Mouse (Mus musculus): ENCODE data around the gene Mgmt.

The Mgmt gene

DNA sequence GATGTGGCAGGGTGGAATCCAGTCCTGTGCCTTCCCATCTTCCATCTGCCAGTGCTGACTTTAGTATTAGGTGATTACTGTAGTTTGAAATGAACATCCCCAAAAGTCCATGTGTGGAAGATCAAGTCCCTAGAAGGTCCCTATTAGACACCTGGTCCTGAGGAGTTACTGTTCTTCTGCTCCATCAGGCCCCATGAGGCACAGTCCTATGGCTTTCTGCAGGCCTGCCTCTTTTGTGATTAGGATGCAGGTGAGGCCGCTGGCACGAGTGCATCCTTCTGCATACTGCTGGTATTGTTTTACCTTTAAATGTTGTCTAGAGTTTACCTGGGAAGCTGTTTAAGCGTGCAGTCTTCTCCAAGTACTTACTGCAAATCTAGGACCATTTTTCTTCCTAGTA, 21.6 kb downstream of the Mgmt start:
- DNase-seq, result no peak

DNA sequence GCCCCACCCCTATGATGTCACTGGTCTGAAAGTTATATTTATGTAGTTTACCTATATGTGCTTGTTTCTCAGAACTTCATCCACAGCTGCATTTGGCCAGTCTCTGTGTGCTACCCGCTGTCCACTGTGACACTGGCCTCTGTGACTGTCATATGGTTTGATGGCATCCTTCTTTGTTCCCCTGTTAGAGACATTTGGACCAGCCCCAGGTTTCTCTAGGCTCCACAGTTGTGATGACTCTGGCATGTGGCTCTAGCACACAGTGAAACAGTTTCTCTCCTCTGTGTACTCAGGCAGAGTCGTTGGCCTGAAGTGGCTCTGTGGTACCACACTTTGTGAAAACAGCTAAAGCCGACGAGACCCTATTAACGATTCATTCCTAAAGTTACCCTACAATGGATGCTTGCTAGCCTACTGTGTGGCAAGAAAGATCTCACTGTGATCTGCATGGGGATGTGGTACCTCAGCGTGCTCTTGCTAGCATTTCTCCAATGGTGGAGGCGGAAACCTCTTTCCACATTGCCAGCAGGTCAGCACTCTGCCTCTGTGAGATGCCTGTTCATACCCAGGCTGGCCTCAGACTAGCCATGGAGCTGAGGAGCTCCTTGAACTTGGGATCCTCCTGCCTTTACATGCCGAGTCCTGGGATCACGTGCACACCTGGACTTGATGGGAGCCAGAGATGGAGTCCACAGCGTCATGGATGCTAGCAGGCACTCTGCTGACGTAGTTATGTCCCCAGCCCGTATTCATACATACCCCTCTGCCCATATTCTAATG, 26.8 kb downstream of the Mgmt start:
- no peak for DNase-seq

DNA sequence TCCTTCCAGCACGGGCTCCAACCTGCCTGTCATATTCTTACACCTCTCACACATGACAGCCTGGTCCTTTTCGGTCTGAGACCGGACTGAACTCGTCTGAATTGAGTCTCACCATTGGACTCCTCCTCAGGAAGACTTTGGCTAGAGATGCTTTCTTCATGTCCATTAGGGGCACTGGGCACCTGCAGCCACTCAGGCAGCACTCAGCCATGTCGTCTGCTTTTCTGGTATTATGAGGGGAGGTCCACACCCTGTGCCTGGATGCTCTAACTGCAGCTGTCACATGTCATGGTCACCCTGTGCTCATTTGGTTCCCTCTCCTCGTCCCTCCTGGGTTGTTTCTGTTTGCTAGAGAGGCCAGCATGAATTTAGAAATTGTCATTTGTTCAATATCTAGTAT, 27.8 kb downstream of the Mgmt start:
- no peak for DNase-seq

DNA sequence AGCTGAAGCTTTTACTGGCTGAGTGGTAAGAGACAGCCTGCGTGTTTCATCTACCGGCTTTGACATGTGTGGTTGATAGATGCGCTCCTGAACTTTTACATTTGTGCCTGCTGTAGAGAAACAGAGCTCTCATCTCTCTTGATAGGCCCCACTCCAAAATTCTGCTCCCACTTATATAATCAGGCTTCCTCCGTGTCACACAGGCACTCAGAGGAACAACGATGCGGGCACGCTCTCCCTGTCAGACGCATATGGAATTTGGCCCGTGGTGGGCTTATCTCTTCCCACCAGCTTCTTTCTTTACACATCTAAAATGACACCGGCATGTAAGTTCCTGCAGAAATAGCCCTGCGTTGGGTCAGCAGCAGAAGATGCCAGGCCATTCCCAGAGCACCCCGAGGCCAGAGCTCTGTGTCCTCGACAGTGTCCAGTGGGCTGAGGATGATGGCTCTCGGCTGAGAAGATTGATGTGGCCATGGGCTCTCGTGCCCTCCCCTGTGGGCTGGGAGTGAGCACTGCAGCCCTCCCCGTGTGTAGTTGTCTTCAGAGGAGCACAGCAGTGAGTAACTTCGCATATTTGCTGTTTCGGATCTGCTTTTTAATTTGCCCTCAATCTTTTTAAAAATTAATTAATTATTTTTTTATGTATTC, 30.3 kb downstream of the Mgmt start:
- DNase-seq, result no peak

DNA sequence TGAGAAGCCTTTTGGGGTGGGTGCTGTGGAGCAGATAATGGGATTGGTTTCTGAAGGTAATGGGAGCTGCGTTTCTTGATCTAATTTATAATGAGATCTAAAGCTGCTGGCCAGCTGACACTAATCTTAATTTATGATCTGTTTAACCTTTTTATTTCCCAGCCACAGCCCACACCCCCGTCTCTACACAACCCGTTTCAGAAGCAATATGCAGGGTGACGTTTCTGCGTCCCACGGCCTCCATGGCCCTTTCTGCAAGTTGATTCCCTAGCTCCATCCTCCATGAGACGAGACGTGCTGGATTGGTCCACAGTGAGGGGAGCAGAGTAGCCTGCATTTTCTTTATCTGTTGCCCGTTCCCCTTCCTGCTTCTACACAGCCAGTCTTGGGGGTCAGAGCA, 31.8 kb downstream of the Mgmt start:
- DNase-seq, result no peak

DNA sequence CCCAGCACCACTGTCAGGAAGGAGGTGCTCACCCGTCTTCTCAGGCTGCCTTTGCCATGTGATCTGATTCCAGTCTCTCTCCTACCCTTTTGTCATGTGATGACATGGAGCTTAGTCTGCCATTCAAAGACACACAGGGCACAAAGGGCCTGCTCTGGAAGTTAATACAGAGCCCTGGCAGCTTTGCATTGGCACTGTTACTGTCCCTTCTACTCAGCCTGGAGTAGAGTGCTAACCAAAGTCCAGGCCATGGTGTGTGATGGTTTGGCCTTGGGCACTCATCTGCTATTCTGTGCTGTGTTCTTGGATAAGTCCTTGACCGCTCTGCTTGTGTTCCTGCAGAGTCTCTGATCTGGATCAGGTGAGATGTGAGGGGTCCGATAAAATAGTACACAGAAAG, 36.0 kb downstream of the Mgmt start:
- no peak for DNase-seq

DNA sequence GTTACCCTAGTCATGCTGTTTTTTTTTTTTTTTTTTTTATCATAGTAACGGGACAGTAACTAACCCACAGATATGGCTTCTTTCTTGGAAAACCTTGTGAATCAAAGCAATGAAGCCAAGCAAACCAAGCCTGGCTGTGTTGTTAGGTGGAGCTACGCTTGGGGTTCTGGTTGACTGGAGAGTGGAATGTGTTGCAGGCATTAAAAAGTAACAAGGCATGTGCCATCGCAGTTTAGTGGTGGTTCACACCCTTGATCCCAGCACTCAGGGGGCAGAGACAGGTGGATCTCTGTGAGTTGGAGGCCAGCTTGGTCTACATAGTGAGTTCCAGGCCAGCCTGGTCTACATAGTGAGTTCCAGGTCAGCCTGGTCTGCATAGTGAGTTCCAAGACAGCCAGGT, 39.0 kb downstream of the Mgmt start:
- DNase-seq, result no peak

DNA sequence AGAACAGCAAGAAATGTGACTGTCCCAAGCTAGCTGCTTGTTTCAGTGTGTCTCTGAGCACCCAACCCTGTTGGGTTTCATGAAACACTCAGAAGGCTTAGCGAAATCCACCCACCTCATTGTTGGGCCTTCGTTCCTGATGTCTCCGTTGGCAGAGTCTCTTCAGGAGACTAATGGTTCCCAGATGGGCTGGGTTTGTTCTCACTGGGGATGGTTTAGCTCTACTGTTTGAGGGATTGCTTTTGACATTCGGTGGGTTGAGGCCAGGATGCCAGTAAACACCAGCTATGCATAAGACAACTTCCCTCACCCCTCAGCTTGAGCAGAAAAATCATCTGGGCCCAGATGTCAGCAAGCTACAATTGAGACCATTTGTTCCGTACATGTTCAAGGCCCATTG, 39.9 kb downstream of the Mgmt start:
- DNase-seq, result no peak

DNA sequence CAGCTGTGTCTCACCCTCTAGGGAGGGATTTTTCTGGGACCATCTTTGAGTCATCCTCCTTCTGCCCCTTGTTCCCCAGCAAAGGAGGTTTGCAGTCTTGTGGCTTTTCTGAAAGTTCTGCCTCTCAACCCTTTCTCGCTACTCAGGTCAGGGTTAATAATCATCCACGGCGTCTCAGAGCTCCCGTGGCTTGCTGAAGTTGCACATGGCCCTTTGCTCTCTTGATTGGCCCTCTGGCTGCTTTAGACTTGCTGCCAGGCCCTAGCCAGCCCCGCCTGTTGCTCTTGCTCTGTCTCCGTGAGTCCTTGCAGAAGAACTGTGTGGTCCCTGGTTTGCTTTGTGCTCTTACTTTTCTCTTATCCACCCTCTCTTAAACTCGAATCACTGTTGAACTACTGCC, 40.4 kb downstream of the Mgmt start:
- no peak for DNase-seq

DNA sequence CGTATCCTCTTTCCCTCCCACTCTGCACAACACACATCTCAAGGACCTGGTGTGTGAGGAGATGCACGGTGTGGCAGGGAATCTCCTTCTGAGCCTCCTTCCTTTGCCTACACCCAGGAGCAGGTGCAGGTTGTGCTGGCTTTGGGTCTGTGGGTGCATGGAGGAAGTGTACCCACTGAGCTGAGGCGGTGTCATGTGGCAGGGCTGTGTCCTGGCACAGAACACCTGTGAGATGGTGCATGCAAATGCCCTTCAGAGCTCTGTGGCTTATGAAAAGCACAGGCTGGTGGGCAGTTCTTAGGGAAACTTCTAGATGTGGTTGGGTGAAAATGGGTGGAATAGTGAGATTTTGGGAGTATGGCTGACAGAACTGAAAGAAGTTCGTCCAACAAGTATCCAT, 44.0 kb downstream of the Mgmt start:
- DNase-seq, result no peak

DNA sequence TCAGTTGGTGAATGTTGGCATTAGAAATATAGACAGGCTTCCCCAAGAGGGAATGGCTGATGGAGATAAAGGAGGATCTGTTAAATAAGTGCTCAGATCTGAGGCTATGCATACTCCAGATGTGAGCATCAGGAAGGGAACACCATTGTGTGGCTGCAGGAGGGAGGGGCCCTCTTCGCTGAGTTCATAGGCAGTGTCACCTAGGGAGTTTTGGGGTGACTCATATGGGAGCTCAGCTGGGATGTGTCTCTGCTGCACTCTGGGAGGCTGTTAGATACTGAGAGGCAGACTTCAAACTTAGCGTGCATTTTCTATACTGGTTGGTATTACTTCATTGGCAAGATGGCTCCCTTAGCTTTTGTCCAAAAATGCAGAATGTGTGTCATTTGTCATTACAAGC, 48.0 kb downstream of the Mgmt start:
- DNase-seq, result no peak

DNA sequence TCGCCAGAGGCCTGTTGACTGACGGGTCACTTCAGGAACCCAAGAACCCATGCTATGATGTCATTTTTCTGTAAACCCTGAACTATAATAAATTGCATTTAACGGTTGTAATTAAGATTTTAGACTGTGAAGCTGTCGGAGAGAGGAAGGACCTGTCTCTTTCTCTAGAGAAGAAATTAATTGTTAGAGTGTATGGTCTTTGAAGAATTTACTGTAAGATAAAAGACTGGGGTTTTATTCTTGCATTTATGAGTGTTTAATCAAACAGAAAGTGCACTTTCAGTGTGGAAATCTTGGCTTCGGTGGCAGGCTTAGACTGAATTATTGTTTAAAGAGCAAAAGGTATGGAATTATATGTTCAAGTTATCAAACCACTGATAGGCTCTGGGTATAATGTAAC, 49.5 kb downstream of the Mgmt start:
- no peak for DNase-seq

DNA sequence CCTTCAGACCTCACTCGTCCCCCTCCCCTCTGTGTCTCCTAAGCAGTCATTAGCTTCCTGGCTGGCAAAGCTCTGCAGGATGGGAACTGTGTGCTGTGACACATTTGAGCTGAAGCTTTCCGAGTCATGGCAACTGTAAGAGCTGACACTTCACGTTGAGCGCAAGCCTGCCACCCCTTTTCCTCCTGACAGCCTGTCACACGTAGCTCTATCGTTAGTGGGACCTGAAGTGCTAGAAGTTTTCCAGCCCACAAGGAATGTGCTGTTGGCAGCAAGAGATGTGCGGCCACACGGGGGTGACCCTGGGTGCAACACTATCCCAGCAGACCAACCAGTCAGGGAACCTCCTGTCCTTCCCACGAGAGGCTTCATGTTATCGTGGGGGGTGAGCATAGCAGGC, 51.3 kb downstream of the Mgmt start:
- peak in 1 of 2 experiments; percentile 28 for DNase-seq

DNA sequence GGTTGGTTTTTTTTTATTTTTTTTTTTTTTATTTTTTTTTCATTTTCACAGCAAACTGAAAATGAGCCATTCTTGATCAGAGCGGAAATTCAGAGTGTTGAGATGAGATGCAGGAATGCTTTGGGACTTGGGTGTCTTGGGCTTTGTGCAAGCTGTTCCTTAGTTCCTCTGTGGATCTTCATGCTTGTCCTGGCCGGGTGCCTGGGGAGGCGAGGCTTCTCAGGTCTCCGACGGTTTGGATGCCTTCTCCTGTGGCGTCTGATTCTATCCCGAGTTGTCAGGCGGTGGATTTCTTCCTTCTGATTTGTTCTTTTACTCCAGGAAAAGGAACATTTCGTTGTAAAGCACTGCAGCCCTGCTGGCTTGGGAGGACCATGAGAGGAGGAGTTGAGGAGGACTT, 51.7 kb downstream of the Mgmt start:
- peak in 1 of 2 experiments; percentile 33 for DNase-seq

DNA sequence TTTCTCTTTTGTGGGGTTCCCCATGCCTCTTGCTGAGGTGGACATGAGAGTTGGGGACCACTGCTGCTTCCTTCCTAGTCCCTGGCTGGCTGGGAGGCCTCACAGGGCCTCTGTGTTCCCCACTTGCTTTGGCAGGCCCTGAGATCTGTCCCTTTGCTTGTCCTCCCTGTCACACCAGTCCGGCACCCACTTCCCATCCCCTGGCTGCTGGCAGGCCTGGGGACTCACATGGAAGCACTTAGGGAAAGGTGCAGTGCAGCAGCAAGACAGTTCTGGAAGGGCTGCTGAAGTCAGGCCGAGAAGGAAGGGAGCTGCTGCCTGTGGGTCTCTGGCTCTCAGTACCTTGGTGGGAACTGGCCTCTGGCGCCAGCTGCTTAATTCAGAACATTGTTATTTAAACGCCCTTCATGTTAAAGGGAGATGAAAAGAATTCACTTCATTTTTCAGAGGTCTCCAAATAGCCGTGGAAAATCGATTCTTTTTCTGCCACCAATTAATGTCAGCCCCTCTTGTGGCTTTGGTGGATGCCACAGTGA, 53.9 kb downstream of the Mgmt start:
- DNase-seq, result no peak

DNA sequence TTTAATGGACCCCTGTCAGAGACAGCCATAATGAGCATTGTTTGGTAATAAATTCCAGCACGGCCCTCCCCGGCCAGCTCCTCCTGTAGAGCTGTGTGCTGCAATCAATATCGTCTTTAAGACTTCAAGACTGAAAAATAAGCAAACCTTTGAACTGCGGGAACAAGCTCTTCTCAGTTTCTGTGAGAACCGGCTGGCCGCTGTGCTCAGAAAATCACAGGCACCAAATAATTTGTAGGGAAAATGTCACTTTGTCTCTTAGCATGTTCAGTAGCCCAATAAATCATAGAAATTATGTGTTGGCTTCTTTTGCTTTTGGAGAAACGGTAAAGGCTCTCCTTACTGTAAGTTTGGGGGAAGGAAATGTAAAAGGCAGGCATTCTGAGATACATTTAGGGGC, 58.2 kb downstream of the Mgmt start:
- DNase-seq, result no peak

DNA sequence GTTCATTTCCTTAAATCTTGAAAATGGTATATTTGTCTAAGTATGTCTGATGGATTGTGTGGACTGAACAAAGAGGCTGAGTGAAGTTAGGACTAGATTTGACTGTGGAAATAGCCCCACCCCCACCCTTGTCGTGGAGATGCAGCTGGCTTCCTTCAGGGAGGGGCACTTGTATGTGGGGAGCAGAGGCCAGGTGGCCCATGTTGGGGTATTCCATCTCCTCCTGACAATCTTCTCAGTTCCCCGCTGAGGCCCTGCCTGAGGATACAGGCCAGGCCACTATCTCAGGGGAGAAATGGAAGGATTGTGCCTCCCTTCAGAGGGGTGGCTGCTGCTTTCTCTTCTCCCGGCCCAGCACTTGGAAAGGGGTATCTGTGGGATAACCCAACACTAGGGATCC, 58.8 kb downstream of the Mgmt start:
- DNase-seq, result no peak

DNA sequence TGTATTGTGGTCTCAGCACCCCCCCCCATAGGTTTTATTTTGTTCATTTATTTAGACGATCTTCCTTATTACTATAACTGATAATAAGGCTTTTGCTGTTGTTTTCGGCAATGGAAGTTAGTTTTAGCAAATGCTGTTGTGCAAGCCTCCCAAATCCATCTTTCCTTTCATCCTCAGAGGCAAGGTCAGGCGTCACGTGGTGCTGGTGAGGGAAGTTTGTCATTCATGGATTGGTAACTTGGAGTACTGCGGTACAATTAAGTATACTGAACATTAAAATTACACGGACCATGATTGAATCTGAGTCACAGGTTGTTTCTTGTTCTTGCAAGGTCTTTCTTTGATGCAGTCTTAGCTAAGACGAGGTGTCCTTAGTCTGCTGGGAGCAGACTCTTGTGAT, 77.9 kb downstream of the Mgmt start:
- no peak for DNase-seq

DNA sequence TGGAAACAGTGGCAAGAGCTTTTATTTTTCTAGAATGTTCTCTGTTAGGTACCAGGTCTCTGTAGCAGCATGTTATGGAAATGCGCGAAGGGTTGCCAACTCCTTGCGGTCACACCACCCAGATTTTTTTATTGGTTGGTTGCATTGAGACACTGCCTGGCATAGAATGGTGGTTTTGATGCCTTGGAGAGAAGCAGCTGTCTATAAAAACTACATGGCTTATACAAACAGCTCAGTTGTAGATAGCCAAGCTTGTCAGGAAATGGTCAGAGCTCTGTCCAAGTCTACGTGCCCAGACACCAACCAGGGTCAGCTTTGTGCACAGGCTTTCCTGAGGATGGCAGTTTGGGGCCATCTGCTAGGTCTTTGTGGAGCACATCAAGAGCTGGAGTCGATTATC, 80.6 kb downstream of the Mgmt start:
- DNase-seq, result no peak

DNA sequence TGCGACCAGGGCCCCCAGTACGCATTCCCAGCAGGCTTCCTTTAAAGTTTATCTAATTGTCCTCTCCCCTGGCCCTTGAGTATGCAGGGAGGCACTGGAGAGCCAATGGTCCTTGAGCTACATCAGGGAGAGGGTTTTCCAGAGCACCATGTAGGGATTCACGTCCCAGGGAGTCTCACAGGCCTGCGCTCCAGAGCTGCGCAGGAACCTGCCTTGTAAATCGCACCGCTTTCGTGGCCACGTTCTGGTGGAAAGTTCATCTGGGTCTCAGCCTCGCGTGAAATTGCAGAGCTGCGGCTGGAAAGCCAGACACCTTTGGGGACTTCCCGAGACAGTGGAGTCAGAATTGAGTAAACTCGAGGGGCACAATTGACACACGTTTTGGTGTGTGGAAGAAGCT, 103.0 kb downstream of the Mgmt start:
- DNase-seq, result no peak

DNA sequence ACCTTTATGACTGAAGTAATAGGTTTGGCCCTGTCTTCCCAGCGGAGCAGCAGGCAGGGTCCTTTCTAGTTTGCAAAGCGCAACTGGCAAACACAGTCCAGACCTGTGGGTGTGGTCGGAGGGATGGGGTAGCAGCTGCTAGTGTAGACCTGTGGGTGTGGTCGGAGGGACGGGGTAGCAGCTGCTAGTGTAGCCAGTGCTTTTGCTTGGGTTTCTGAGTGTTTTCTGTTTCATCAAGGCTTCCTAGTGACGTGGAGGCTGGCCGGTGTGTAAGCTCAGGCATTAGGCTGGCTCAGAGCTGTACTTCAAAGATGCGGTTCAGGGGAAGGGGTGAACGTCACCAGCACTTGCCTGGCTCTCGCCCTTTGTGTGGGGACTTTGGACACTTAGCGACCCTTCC, 106.3 kb downstream of the Mgmt start:
- no peak for DNase-seq

DNA sequence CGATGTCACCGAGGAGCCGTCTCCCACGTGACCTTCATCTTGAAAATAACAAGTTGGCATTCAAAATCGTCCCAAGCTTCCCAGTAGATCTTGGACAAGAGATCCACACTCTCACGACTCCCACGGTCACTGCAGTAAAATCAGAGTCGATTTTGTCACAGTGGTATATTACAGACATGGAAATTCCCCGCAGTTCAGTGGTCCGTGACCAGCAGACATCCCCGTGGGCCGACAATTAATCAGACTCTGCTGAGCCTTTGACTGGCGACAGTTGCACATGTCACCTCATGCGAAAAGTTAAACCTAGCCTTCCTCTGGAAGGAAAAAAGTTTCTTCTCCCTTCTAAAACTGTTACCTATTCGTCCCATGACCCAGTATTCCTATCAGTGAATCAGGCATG, 106.8 kb downstream of the Mgmt start:
- no peak for DNase-seq

DNA sequence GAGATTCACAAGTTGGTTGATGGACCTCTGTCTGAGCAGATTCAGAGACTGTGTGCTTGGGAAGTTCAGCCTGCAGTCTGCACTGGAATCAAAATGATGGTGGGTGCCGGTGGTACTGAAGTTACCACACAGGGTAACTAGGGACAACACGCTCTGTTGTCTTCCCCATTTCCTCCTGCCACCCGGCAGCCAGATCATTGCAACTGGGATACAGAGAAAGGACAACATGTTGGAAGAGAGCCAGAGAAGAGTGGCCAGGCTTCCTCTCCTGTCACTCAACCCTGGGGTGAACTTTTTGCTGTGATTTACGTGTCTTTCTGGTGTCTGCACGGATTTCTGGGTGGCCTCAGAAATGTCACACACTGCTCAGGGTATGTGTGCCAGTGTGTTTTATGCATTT, 107.4 kb downstream of the Mgmt start:
- DNase-seq, result peak in 1 of 2 experiments; percentile 25

DNA sequence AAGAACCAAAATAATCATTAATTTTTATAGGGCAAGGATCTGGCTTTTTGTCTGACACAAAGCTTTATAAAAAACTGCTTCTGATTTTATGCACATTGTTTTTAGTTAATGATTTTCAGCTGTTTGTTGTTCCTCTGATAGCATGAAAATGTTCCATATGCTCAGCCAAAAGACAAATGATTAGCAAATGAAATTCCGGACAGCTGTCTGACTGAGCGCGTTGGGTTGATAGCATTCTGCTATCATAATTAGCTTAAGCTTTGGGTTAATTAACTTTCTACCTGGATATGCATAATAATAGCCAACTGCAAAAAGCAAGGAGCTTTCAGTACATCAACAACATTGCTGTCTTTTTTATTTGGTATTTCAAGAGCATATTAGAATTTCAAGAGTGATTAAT, 108.0 kb downstream of the Mgmt start:
- no peak for DNase-seq

DNA sequence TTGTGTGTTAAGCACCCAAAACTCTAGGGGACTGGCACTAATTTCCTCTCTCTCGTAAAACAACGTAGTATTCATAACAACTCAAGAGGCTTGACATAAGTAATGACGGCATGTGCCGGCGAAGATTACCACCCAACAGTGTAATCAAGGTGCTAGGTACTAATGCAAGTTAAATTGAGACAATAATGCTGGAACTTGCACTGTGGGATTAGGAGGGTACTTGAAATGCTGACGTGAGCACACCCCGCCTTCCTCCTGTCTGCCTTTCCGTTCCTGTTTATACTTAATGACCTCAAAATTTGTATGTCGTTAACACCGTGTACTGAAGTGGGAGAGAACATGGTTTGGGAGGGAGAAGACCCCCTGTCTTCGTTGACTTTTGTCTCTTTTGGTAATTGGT, 110.9 kb downstream of the Mgmt start:
- DNase-seq, result no peak
